Mouse (Mus musculus) skeletal muscle tissue, adult 2 months (tissue): Measurements from ENCODE around the gene Ndufaf3.
A peak's percentile ranks its signal among the peaks of the same experiment; 100 is the strongest.

Experiments
- DNase-seq: peaks from one replicate; pipeline ENCODE4 v3.0.0-alpha.2; 2012; ENCODE audit warnings: low read depth, low spot score

Ndufaf3 gene

GRCm38 (mm10) chr9:108573774-108574690, 6.8 kb upstream of the Ndufaf3 start:
- DNase-seq = no peak

- DNase-seq = no peak
Measured at GRCm38 (mm10) chr9:108572321-108572720, 5.1 kb upstream of the Ndufaf3 start.

GRCm38 (mm10) chr9:108571401-108571973, 4.3 kb upstream of the Ndufaf3 start:
- no peak for DNase-seq

GRCm38 (mm10) chr9:108570207-108570896, 3.1 kb upstream of the Ndufaf3 start:
- no peak for DNase-seq

GRCm38 (mm10) chr9:108569381-108570206, 2.4 kb upstream of the Ndufaf3 start, which contains the start of gene Dalrd3:
TSS of gene Dalrd3 (plus strand) at chr9:108569886.
- peak; percentile 89 for DNase-seq

- no peak for DNase-seq
Measured at GRCm38 (mm10) chr9:108568511-108568921, 1.3 kb upstream of the Ndufaf3 start.

GRCm38 (mm10) chr9:108567931-108568419, 741 bp upstream of the Ndufaf3 start:
- no peak for DNase-seq

GRCm38 (mm10) chr9:108565881-108566814, 1.1 kb downstream of the Ndufaf3 start:
- DNase-seq = no peak

- no peak for DNase-seq
Measured at GRCm38 (mm10) chr9:108564131-108564530, 3.1 kb downstream of the Ndufaf3 start.

GRCm38 (mm10) chr9:108563671-108564070, 3.6 kb downstream of the Ndufaf3 start:
- no peak for DNase-seq

GRCm38 (mm10) chr9:108560227-108560841, 6.9 kb downstream of the Ndufaf3 start, which contains the start of gene Impdh2:
TSS of gene Impdh2 (plus strand) at chr9:108560286.
- DNase-seq = peak; percentile 97

- no peak for DNase-seq
Measured at GRCm38 (mm10) chr9:108559169-108559568, 8.1 kb downstream of the Ndufaf3 start.

GRCm38 (mm10) chr9:108546875-108547274, 20.4 kb downstream of the Ndufaf3 start:
- DNase-seq = no peak

- DNase-seq = no peak
Measured at GRCm38 (mm10) chr9:108545986-108546385, 21.2 kb downstream of the Ndufaf3 start.

- no peak for DNase-seq
Measured at GRCm38 (mm10) chr9:108540846-108541245, 26.4 kb downstream of the Ndufaf3 start.

- DNase-seq = no peak
Measured at GRCm38 (mm10) chr9:108531496-108531895, 35.7 kb downstream of the Ndufaf3 start.

- DNase-seq = no peak
Measured at GRCm38 (mm10) chr9:108530954-108531353, 36.3 kb downstream of the Ndufaf3 start.

GRCm38 (mm10) chr9:108525400-108525799, 41.8 kb downstream of the Ndufaf3 start:
- no peak for DNase-seq

GRCm38 (mm10) chr9:108523341-108523740, 43.9 kb downstream of the Ndufaf3 start:
- no peak for DNase-seq
